Mouse (Mus musculus): ENCODE data around the gene Cab39l.

GRCm38 (mm10) chr14:59422912-59423663, 17.7 kb upstream of the Cab39l start:
- TF ChIP-seq POLR2A (IDR thresholded peaks at IDR 0.05; ENCODE audit: insufficient read depth, low read depth, low read length) (no peak), CTCF (IDR thresholded peaks at IDR 0.05) (no peak), EP300 (IDR thresholded peaks at IDR 0.05; ENCODE audit: insufficient read depth, low read depth, low read length) (no peak)

All from heart, adult 2 months (tissue).